Mouse (Mus musculus) megakaryocyte-erythroid progenitor cell, adult 5-6 weeks (primary cell): ENCODE results near the gene Nfyb. TPM values are rescaled to one million over a fixed set of nuclear protein-coding genes. Genes with fewer than 3 reads are reported as not detected.

Source experiments
- ATAC-seq: replicated peaks from 2 replicates; pipeline ENCODE4 v1.8.0; 2016; ENCODE audit warnings: mild to moderate bottlenecking, inconsistent platforms; ENCODE audit not compliant: severe bottlenecking, poor library complexity, low FRiP score, low TSS enrichment
- total RNA-seq, 2 experiments: library from RNA; stranded (forward) in 1 of 2; stranded (reverse) in 1 of 2; fragments of 200-1000, 215-1000 nt in 1 of 2; fragments of >200 nt in 1 of 2; fragmentation: Nextera tagmentation in 1 of 2; gene quantifications; 2 replicates each; pipeline ENCODE4 v1.2.3; 2014 to 2017

The Nfyb gene
- 41.2 and 50.7 TPM in 2 replicates for total RNA-seq (2014; fragmentation: Nextera tagmentation)
- total RNA-seq (2017): 84.3 and 108 TPM in 2 replicates

- ATAC-seq: peak; percentile 93
These were observed at the start of gene Nfyb for GRCm38 (mm10) chr10:82763840-82764631. TSS of gene Nfyb (minus strand) at chr10:82764144.

GRCm38 (mm10) chr10:82811855-82812431, 48.0 kb upstream of the Nfyb start:
- ATAC-seq: peak; percentile 60

- no peak for ATAC-seq
These were observed 45.4 kb upstream of the Nfyb start for GRCm38 (mm10) chr10:82809352-82809751.

- ATAC-seq: no peak
These were observed 44.9 kb upstream of the Nfyb start for GRCm38 (mm10) chr10:82808891-82809290.

DNA sequence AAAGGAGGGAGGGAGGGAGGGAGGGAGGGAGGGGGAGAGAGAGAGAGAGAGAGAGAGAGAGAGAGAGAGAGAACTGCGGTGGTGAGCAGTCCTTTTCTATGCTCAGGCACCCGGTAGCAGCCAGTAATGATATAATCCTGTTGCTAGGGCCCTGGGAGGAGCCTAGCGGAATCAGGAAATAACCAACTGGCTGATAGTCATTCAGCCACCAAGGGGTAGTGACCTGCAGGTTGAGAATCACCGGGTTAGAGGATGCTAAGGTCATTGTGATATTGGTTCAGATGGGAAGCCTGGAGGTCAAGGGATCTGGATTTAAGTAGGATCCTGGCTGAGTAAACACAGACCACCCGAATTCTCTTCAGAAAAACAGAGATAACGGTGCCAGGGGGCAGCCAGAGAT, 44.2 kb upstream of the Nfyb start:
- peak; percentile 63 for ATAC-seq

DNA sequence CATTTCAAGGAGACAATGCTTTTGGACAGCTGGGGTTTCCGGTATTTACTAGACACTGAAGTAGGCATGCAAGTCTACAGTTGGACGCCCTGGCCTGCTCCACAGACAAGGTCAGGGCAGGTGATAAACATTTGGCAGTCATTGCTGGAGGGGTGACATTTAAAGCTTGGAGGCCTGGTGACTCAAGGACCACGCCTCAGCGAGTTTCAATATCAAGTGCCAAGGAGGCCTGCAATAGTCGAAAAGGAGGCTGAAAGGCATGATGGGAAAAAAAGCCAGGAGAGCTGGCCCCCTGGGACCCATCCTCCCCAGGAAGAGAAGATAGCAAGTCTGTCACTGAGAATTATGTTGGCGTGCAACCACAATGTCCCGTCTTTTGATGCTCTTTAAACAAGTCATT, 43.3 kb upstream of the Nfyb start:
- no peak for ATAC-seq

DNA sequence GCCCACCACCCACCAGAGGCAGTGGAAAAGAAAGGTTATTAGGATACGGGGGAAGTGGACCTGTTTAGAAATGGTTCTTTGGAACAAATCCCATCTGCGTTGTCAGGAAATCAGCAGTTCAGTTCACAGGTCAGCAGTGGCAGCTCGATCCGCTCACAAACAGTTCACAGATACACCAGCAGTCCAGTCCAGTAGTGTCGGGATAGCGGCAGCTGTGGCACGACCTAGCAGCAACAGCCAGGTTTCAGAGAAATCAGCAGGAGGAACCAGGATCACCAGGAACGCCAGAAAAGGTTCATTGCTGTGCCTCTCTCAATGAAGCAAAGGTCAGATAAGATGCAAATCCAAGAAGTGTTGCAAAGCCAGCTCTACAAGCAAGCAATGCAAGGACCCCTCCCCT, 42.5 kb upstream of the Nfyb start:
- no peak for ATAC-seq

DNA sequence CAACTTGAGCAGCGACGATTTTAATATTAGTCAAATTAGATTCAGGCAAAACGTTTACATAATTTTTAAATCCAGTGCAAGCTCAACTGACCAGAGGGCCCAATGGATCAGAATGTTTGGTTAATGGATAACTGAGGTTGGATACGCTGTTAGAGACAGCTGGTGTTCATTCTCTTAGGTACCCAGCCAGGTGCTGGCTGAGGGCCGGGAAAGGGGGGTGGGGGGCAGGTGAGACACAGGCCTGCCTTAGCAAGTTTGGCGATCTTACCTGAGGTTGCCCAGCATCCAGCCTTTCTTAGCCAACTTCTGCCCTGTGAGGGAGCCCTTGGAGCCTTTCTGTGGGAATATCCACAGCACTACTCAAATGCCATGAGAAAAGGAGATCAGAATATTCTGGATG, 41.2 kb upstream of the Nfyb start:
- no peak for ATAC-seq

DNA sequence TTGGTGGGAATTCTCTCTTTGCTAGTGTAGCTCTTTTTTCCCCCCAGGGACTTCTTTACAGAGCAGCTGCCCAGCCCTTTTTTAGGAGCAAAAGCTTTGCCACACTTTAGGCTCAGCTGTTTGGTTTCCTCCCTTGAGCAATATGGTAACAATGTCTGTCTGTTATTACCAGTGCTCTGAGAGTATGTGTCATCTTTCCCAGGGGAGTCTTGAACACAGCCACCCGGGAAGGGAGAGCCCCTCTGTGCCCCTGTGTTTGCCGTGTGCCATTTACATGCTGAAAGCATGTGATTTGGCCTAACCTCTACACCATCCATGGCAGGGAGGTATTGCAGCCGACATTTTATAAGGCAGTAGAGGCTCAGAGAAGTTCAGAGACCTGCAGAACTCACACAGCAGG, 40.5 kb upstream of the Nfyb start:
- no peak for ATAC-seq

DNA sequence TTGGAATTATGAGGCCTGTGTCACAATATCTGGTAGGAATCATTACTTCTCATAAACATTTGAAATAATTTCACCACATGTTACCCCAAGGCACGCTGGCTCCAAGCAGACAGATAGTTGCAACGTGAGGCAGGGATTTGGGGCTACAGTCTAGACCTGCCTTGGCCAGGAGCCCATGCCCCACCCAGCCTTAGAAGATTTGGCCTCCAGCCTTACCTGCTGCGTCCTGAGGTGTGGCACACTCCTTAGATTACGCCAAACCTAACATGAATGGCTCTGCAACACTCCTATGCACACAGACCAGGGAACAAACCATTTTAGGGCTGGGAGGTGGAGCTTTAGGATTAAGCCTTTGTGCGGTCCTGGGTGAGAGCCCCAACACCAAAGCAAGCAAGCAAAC, 36.1 kb upstream of the Nfyb start:
- no peak for ATAC-seq

DNA sequence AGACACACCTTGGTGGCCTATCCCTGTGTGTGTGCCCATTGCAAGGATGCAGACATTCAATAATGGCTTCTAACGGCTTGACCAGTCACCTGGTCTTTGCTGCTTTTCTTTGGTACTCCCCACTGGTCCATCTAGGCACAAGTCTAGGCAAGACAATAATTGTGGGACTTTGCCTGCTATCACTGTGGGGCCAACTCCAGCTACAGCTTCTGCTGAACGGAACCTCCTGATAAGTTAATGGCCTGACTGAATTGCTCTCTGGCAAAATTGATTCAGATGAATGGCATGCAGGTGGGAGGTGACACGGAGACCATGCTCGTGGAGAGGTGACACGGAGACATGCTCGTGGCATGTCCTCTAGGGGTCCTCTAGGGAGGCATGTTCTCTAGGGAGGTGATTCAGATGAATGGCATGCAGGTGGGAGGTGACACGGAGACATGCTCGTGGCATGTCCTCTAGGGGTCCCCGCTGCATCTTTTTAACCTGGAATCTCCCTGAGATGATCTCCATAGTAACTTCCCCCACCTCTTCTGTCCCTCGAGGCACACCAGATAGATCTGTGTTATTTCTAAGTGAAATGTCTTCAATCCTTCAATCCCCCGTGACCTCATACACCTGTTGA, 34.5 kb upstream of the Nfyb start:
- ATAC-seq: peak; percentile 57

DNA sequence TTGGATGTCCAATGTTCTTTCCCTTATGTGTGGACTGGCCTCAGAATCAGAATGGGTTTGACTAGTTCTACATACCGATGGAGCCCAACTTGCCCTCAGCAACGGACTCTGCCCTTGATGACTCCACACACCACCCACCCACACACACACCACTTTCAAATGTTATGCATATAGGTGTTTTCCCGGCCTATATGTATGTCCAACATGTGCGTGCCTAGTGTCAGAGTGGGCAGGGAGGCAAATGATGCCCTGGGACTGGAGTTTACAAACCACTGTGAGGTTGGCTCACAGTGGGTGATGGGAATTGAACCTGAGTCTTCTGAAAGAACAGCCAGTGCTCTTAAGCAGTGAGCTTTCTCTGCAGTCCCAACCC, 33.2 kb upstream of the Nfyb start:
- ATAC-seq: no peak

DNA sequence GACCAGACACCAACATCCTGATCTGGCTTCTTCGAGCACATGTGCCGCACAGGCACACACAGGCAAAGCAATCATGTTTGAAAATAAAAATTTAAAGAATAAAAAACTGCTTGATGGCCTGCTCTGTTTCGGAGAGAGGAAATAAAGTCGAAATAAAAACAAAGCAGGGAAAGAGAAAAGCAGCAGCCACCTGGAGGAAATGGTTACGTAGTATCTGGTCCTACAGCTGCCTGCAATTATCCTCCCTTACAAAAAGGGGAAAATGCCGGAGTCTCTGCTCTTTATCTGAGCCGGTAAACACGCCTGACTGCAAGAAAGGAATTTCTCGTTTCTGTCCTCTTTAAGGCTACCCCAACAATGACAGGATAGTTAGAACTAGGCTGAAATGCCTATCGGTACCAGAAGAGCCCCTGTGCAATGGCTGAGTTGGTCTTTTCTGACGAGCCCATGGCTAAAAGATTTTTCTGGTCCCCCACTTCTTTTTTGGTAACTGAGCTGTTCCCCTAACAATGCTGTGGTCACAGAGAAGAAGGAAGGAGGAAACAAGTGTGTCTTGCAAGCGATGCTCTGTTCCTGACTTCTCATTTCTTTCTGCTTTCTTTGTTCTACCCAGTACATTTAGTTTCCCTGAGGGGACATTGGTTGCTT, 32.7 kb upstream of the Nfyb start:
- no peak for ATAC-seq

DNA sequence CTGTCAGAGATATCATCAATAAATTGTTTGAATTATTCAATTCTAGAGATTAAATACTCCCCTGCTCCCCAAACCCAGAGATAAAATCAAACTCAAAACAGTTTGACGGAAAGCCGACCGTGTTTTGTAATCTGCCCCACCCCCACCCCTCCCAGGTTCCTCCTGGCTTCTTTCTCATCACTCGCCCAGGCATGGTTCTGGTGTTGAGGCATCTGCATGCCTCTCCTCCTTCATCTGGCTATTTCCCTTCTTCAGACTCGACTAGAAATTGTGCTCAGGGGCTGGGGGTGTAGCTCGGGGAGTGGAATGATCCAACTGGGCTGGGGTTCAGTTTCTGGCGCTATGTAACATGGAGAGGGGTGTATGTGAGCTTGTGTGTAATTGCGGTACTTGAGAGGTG, 31.8 kb upstream of the Nfyb start:
- no peak for ATAC-seq

GRCm38 (mm10) chr10:82795071-82795731, 31.3 kb upstream of the Nfyb start:
- ATAC-seq: peak; percentile 53; the same call in 1 of the 2 replicates

- no peak for ATAC-seq
These were observed 28.4 kb upstream of the Nfyb start for GRCm38 (mm10) chr10:82792311-82792710.

DNA sequence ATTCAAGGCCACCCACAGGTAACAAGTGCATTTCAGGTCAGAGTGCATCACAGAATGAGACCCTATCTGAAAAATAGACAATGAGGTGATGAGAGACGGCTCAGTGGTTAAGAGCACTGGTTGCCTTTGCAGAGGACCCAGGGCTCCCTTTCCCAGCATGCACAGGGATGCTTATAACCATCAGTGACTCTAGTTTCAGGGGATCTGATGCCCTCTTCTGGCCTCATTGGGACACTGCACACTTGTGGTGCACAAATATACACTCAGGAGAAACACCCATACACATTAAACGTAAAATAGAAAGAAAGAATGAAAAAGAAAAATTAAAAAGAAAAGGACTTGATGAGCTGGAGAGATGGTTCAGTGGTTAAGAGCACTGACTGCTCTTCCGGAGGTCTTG, 27.8 kb upstream of the Nfyb start:
- no peak for ATAC-seq

DNA sequence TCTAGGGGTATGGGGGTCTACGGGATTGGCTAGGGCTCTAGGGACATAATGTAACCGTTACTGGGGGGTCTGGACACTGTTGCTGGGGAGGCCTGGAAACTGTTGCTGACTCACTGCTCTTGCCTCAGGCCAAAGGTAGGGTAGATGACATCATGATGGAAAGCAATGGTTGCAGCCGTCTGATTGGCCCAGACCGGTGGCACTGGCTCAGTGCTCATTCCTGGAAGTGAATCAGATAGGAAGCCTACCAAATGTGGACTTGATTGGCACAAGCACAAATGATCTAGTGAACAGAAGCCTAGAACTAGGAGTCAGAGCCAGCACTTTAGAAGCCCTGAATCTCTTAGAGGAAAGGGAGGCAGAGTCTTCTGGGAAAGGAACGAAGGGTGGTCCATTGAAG, 26.6 kb upstream of the Nfyb start:
- no peak for ATAC-seq

- ATAC-seq: no peak
These were observed 25.2 kb upstream of the Nfyb start for GRCm38 (mm10) chr10:82789181-82789580.

- no peak for ATAC-seq
These were observed 18.5 kb upstream of the Nfyb start for GRCm38 (mm10) chr10:82782472-82782871.
